ENCODE assay signal across 8 mouse cellular contexts in the genomic region with DNA sequence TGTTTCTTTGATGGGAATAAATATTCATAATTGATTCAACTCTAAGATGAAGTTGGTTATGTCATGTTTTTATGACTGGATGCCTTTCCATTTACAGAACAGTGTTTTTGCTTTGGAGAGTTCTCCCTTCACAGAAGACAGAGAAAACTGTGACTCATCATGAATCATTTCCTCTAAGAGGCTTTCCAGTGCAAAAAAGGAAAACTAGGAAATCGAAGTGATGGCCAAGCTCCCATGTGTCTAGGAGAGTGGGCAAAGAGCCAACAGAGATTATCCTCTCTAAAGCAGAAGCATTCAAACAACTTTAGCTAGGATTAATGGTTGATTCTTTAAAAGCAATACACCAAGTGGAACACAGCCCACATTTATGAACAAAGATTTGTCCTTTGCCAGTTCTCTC.
DNase-seq lines count a peak whose midpoint lies in the region; ATAC-seq and TF ChIP-seq lines count a peak whose summit lies in the region.

No protein-coding gene starts in this region.

- H3K9ac ChIP-seq in midbrain, postnatal 0 days (replicated peaks; ENCODE audit: low read length, poor library complexity, severe bottlenecking) = no peak overlapping the region
- H3K9ac ChIP-seq in midbrain, embryonic 16.5 days (ENCODE audit: low read depth, low read length) = no peak overlapping the region
- H3K9ac ChIP-seq in hindbrain, embryonic 14.5 days = no peak overlapping the region
- no peak overlapping the region for H3K9ac ChIP-seq in forebrain, embryonic 16.5 days (replicated peaks; ENCODE audit: low read depth, low read length)

- no peaks in the 10 kb centered on the region for H3K27me3 ChIP-seq in midbrain, postnatal 0 days (ENCODE audit: insufficient read depth, low read length)
- H3K27me3 ChIP-seq in midbrain, embryonic 16.5 days (ENCODE audit: control insufficient read depth, insufficient read depth, low read depth, low read length) = no peaks in the 10 kb centered on the region
- no peaks in the 10 kb centered on the region for H3K27me3 ChIP-seq in hindbrain, embryonic 14.5 days (ENCODE audit: control insufficient read depth, insufficient read depth, low read length)
- H3K27me3 ChIP-seq in forebrain, embryonic 16.5 days (replicated peaks; ENCODE audit: control insufficient read depth, insufficient read depth, low read length) = no peaks in the 10 kb centered on the region

- H3K4me2 ChIP-seq in midbrain, postnatal 0 days (ENCODE audit: low read depth, low read length, poor library complexity, severe bottlenecking) = no peak overlapping the region
- H3K4me2 ChIP-seq in midbrain, embryonic 16.5 days (ENCODE audit: low read length) = no peak overlapping the region
- no peak overlapping the region for H3K4me2 ChIP-seq in hindbrain, embryonic 14.5 days (replicated peaks)
- no peak overlapping the region for H3K4me2 ChIP-seq in forebrain, embryonic 16.5 days (ENCODE audit: low read length)

- H3K9me3 ChIP-seq in midbrain, postnatal 0 days (ENCODE audit: low read length) = no peaks in the 10 kb centered on the region
- H3K9me3 ChIP-seq in midbrain, embryonic 16.5 days (replicated peaks; ENCODE audit: control insufficient read depth, low read length, poor library complexity, severe bottlenecking) = no peaks in the 10 kb centered on the region
- no peaks in the 10 kb centered on the region for H3K9me3 ChIP-seq in hindbrain, embryonic 14.5 days (ENCODE audit: control insufficient read depth, low read length)
- no peaks in the 10 kb centered on the region for H3K9me3 ChIP-seq in forebrain, embryonic 16.5 days (ENCODE audit: control insufficient read depth, low read length)

- intact Hi-C loops in heart, postnatal 10 days (cut with DNase I) = no loop called here

- TF ChIP-seq CTCF in midbrain, postnatal 0 days (IDR thresholded peaks at IDR 0.05) = no peak

- WGBS in midbrain, postnatal 0 days = 43% methylated on average over 1 of the region's 1 CpGs
- 50% methylated on average over 1 of the region's 1 CpGs for WGBS in midbrain, embryonic 16.5 days
- WGBS in hindbrain, embryonic 14.5 days = 58% methylated on average over 1 of the region's 1 CpGs
- 31% methylated on average over 1 of the region's 1 CpGs for WGBS in forebrain, embryonic 16.5 days

- no peak overlapping the region for H3K27ac ChIP-seq in midbrain, postnatal 0 days (ENCODE audit: low read depth, low read length)
- no peak overlapping the region for H3K27ac ChIP-seq in midbrain, embryonic 16.5 days (ENCODE audit: low read length)
- H3K27ac ChIP-seq in hindbrain, embryonic 14.5 days = no peak overlapping the region
- H3K27ac ChIP-seq in forebrain, embryonic 16.5 days (ENCODE audit: low read length) = no peak overlapping the region

- H3K36me3 ChIP-seq in midbrain, postnatal 0 days (ENCODE audit: insufficient read depth, low read length) = no peaks in the 10 kb centered on the region
- no peaks in the 10 kb centered on the region for H3K36me3 ChIP-seq in midbrain, embryonic 16.5 days (ENCODE audit: control insufficient read depth, insufficient read depth, low read length)
- H3K36me3 ChIP-seq in hindbrain, embryonic 14.5 days (replicated peaks; ENCODE audit: control insufficient read depth, insufficient read depth) = no peaks in the 10 kb centered on the region
- H3K36me3 ChIP-seq in forebrain, embryonic 16.5 days (ENCODE audit: control insufficient read depth, insufficient read depth) = no peaks in the 10 kb centered on the region

- ATAC-seq in midbrain, postnatal 0 days (ENCODE audit: low FRiP score) = no peak
- ATAC-seq in midbrain, embryonic 16.5 days = no peak
- ATAC-seq in hindbrain, embryonic 14.5 days (ENCODE audit: low FRiP score) = no peak
- no peak for ATAC-seq in forebrain, embryonic 16.5 days

- H3K4me1 ChIP-seq in midbrain, postnatal 0 days (ENCODE audit: insufficient read depth, low read length) = no peaks in the 10 kb centered on the region
- H3K4me1 ChIP-seq in midbrain, embryonic 16.5 days (ENCODE audit: control insufficient read depth, insufficient read depth, low read length) = no peaks in the 10 kb centered on the region
- no peaks in the 10 kb centered on the region for H3K4me1 ChIP-seq in hindbrain, embryonic 14.5 days (replicated peaks; ENCODE audit: control insufficient read depth, insufficient read depth, low read length)
- H3K4me1 ChIP-seq in forebrain, embryonic 16.5 days (replicated peaks; ENCODE audit: control insufficient read depth, insufficient read depth, low read length) = no peaks in the 10 kb centered on the region

- DNase-seq in cerebellum, adult 11 months = peak; percentile 16
- DNase-seq in cerebellum, postnatal 4 days (ENCODE audit: low spot score in 2 of 2) = no peak
- peak; percentile 40 for DNase-seq in midbrain, postnatal 0 days (ENCODE audit: low spot score)
- peak; percentile 61 to 70 for DNase-seq in heart, postnatal 10 days
- DNase-seq in right cerebral cortex, postnatal 10 days (ENCODE audit: low spot score in 2 of 2) = peak; percentile 22 to 24
- DNase-seq in hindbrain, embryonic 14.5 days (ENCODE audit: low spot score) = no peak

- no peak overlapping the region for H3K4me3 ChIP-seq in midbrain, postnatal 0 days (ENCODE audit: low read depth, low read length)
- no peak overlapping the region for H3K4me3 ChIP-seq in midbrain, embryonic 16.5 days (ENCODE audit: low read depth, low read length)
- no peak overlapping the region for H3K4me3 ChIP-seq in hindbrain, embryonic 14.5 days (replicated peaks; ENCODE audit: low read length)
- H3K4me3 ChIP-seq in forebrain, embryonic 16.5 days (replicated peaks; ENCODE audit: low read length) = no peak overlapping the region

Comparison
In these comparisons a context has a peak if more than half of its experiments do, and no peak if none do; other contexts are left out.
1. DNase-seq: peak in cerebellum, adult 11 months (single experiment), midbrain, postnatal 0 days (single experiment), heart, postnatal 10 days (2 of 2) and right cerebral cortex, postnatal 10 days (2 of 2); none in cerebellum, postnatal 4 days (0 of 2) and hindbrain, embryonic 14.5 days (single experiment).